Mouse (Mus musculus): ENCODE results near the gene Qrfp.

Gene Qrfp

GRCm38 (mm10) chr2:31769115-31769514 lies 41.3 kb downstream of the Qrfp start:
- DNase-seq, result no peak

GRCm38 (mm10) chr2:31767815-31768214 lies 42.6 kb downstream of the Qrfp start:
- no peak for DNase-seq

GRCm38 (mm10) chr2:31767104-31767503 lies 43.3 kb downstream of the Qrfp start:
- no peak for DNase-seq

GRCm38 (mm10) chr2:31763271-31763670 lies 47.1 kb downstream of the Qrfp start:
- no peak for DNase-seq

GRCm38 (mm10) chr2:31762853-31763252 lies 47.5 kb downstream of the Qrfp start:
- no peak for DNase-seq

GRCm38 (mm10) chr2:31762155-31762554 lies 48.2 kb downstream of the Qrfp start:
- no peak for DNase-seq

- no peak for DNase-seq
These were observed 48.8 kb downstream of the Qrfp start for GRCm38 (mm10) chr2:31761585-31761984.

GRCm38 (mm10) chr2:31761115-31761531 lies 49.3 kb downstream of the Qrfp start:
- no peak for DNase-seq

- peak; percentile 30 for DNase-seq
These were observed 49.9 kb downstream of the Qrfp start for GRCm38 (mm10) chr2:31760486-31760885.

- DNase-seq, result peak; percentile 88
These were observed 50.5 kb downstream of the Qrfp start for GRCm38 (mm10) chr2:31759751-31760460.

GRCm38 (mm10) chr2:31758966-31759365 lies 51.4 kb downstream of the Qrfp start:
- DNase-seq, result no peak

- no peak for DNase-seq
These were observed 52.9 kb downstream of the Qrfp start for GRCm38 (mm10) chr2:31757472-31757871.

All from thymus, postnatal 4 days (tissue).